Mouse (Mus musculus) layer of hippocampus, postnatal 36 days (tissue): ENCODE data around the gene Ugt1a6b. TPM values are rescaled to one million over a fixed set of nuclear protein-coding genes. Genes with fewer than 3 reads are reported as not detected.
"Not testable (repeated sequence)": the region's sequence is repeated elsewhere in the genome, so short reads cannot be mapped to it uniquely, and the experiment has no call there.

Source experiments
- DNase-seq, 2 experiments: peaks; one replicate each; pipeline ENCODE4 v3.0.0; 2022
- total RNA-seq, 2 experiments: library from RNA; stranded (reverse); gene quantifications; 2 replicates each; pipeline ENCODE4 v1.2.3; 2021

Ugt1a6b gene
- total RNA-seq = not detected

DNA sequence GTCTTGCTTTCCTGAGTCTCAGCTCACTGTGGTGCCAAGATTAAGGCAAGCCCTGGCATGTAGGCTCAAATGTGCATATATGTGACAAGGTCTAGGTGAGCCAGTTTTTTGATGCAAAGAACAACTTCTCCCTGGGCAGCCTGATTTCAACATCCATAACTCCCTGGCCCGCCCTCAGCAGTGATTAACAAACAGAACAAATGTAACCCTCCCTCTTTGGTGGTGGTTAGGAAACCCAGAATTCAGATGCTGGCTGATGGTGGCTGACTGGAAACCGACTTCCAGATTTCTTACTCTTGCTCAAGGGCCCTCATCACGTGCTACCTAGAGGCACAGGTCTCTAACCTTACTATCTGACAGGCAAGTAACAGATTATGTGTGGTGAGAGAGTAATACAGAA lies at the start of gene Ugt1a6b:
Gene Ugt1a6b, plus strand, starts transcription at position 234 of the 400 bp plus-strand sequence.
- DNase-seq = not testable (repeated sequence)

DNA sequence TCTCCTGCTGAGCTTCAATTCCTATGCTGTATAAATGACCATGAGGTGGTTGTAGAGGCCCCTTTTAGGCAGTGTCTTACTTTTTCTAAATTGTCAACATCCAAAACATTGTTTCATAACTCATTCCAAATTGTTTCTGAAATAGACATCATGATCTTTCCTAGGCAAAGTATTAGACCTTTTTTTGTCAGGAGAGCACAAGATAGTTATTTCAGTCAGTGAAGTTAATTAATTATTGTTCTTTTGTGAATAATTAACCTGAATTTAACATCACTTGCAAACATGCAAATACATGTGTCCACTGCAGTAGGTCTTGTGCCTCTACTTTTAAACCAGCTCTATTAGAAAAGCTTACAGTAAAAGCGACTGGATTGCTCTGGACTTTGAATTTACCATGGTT lies 48.0 kb upstream of the Ugt1a6b start, which contains the start of gene Ugt1a10:
Gene Ugt1a10, plus strand, starts transcription at position 301 of the 400 bp plus-strand sequence.
- no peak for DNase-seq

DNA sequence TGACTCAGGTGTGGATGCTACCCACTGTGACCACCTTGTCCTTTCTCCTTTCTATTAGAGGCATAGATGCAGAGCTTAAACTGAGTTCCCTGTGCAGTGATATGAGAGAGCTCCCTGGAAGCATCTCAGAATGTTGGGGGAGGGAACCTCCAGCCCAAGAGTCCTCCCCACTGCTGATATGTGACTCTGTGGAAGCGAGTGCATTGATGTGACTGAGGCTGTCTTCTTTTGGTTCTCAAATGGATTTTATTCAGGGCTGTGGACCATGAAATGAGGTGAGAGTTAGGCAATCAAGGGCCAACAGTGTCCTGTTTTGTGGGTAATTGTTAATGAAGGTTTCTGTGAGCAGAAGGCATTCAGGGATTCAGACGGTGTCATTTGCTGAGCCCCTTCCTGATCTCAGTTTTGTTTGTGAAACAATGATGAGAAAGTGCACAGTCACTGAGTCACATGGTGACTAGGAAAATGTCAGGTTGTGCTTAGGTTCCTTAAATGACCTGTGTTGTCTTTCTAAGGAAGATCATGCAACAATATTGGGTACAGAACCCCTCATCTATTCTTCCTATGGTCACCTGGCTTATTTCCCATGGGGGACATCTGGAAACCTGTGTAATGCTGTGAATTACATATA lies 36.5 kb upstream of the Ugt1a6b start:
- not testable (repeated sequence) for DNase-seq

DNA sequence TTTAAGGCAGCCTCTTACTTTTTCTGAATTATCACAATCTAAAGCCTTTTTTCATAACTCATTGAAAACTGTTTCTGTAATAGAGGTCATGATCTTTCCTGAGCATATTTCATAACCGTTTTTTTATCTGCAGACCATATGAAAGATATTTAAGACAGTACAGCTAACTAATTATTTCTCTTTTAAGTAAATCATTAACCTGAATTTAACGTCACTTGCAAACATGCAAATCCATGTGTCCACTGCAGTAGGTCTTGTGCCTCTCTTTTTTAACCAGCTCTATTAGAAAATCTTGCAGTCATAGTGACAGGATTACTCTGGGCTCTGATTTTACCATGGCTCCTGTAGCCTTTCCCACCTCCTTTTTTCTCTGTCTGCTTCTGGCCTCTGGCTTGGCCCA lies 32.6 kb upstream of the Ugt1a6b start, which contains the start of gene Ugt1a9:
Gene Ugt1a9, plus strand, starts transcription at position 306 of the 400 bp plus-strand sequence.
- no peak for DNase-seq

DNA sequence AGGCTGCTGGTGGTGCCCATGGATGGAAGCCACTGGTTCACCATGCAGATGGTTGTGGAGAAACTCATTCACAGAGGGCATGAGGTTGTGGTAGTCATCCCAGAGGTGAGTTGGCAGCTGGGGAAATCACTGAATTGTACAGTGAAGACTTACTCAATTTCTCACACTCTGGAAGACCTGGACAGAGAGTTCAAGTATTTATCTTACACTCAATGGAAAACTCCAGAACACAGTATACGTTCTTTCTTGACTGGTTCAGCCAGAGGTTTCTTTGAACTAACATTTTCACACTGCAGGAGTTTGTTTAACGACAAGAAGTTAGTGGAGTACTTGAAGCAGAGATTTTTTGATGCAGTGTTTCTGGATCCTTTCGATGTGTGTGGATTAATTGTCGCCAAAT lies 32.1 kb upstream of the Ugt1a6b start:
- DNase-seq = no peak

DNA sequence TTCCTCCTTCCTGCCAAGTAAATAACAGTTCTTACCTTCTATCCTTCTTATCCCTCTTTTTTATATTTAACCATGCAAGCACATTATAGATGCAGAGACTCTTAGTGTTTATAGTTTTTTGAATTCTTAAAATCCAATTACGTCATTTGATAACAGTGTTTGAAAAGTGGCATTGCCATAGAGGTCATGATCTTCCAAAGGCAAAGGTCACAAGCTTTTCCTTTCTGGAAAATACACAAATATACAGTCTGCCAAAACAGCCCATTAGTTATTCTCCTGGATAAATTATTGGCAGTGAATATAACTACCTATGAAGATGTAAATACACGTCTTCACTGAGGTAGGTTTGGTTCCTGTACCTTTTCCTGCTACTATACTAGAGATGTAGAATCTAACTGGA lies 28.6 kb upstream of the Ugt1a6b start:
- no peak for DNase-seq

DNA sequence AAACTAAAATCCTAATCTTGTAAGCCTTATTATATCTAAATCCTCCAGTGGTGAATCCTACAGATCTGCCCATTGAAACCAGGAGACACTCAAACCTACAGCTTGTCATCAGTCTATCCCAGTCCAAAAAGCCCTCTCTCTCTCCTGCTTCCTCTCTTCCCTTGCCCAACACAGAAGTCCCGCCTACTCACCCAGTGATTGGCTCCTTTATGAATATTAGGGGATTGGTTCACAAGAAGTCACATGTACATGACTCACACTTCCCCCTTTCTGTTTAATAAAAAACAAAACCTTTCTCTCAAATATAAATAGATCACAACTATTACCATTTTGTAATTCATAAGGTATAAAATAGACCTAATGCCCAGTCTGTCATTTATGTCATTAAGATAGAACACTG lies 25.9 kb upstream of the Ugt1a6b start:
- no peak for DNase-seq

DNA sequence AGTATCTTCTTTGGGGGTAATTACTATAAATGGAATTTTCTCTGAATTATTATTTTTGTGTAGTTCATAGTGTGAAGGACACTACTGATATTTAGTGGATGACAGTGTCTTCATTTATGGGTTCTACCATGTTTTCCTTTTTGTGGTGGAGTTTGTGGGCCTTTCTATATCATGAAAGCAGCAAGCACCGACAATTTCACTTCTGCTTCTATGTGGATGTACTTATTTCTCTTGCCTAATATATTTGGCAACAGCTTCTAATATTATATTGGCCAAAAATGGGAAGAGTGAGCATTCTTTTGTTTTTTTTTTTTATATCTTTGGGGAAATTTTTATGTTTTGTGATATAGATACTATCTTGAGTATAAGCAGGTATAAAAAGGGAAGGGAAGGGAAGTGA lies 21.4 kb upstream of the Ugt1a6b start:
- no peak for DNase-seq

DNA sequence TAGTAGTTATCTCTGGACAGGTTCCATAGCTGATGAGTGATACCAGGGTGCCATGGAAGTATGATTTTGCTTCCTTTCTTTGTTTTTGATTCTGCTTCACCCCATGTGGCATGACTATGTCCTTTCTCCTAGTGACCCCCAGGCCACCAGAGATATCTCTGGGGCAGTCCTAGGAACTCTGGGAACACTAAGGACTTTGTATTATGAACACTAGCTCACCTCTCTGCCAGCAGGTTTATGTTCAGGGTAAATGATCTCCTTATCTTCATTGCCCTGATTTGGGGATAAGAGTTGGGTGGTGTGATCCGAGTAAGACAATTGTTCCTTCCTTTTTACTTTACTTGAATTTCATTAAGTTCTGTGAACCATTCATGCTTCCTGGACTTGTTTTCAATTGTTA lies 16.9 kb upstream of the Ugt1a6b start:
- no peak for DNase-seq

DNA sequence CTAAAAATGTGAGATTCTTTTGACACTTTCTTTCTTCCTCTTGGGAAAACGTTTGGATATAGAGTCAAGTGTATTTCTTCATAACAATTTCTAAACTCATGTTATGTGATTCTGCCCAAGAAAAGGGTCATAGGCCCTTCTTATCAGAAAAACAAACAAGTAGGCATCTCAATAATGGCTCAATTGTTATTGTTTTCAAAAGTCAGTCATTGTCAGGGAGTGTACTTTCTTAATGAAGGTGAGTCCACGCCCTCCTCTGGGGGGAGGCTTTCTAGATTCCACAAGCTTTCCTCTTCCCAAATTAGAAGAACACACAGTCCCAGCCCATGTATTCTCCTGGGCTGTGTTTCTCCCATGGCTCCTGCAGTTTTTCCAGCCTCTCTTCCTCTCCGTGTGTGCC lies 15.5 kb upstream of the Ugt1a6b start, which contains the start of gene Ugt1a8:
Gene Ugt1a8, plus strand, starts transcription at position 301 of the 400 bp plus-strand sequence.
- no peak for DNase-seq

DNA sequence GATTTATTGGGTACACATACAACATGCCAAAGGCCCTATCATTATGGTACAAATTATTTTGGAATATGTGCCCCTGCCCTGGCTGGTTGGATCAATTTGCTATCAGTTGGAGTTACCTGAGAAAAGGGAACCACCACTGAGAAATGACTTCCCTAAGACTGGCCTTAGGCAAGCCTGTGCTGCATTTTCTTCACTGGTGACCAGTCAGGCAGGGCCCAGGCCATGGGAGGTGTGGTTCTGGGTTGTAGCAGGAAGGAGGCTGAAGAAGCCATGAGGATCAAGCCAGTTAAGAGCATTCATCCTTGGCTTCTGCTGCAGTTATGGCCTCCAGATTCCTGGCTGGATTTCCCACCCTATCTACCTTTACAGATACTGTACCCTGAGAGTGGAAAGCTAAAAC lies 10.7 kb upstream of the Ugt1a6b start:
- DNase-seq = no peak

DNA sequence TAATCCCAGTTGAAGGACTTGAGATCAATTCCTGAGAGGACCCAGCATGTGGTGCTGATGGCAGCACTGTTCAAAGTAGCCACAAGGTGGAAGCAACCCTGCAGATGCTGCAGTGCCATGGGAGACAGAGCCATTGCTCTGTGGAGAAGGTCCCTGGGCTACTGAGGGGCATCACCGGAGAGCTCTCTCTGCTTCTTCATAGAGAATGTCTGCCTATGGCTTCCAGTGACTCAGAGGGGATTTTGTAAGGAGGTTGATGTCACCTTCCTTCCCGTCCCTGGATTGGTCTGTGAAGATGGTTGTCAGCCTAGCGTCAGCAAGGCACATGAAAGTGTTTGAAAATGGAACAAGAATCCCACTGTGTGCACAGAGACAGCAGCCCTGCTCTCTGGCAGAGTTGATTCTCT lies 8.8 kb upstream of the Ugt1a6b start:
- DNase-seq = not testable (repeated sequence)

DNA sequence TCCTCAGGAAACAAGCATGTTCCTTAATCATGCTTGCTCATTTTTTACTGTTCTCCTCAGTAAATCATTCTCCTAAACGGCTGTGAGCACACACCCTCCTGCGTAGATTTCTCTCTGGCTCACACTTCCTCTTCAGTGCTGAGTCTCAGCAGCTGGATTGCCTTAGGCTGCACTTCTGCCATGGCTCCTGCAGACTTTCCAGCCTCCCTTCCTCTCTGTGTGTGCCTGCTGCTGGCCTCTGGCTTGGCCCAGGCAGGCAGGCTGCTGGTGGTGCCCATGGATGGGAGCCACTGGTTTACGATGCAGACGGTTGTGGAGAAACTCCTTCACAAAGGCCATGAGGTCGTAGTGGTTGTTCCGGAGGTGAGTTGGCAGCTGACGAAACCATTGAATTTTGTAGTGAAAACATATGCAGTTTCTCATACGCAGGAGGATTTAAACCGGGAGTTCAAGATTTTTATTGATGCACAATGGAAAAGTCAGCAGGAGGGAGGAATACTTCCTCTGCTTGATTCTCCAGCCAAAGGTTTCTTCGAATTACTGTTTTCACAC lies 8.0 kb upstream of the Ugt1a6b start, which contains the start of gene Ugt1a7c:
Gene Ugt1a7c, plus strand, starts transcription at position 122 of the 552 bp plus-strand sequence.
- DNase-seq = no peak

DNA sequence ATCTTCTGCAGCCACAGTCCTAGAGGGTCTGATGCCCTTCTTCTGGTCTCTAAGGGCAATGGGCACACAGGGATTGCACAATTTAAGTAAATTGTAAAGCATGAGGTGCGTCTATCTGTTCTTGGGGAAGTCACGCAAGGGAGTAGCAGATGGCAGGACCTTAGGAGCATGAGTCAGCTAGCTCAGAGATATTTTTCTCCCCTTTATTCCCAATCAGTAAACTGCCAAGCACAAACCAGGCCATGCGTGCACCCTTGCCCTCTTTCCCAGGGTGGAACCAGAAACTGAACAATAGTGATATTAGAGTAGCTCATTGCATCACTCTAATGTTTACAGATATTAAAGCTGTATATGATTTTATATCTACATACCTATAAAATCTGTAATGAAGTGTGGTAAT lies 4.5 kb upstream of the Ugt1a6b start:
- not testable (repeated sequence) for DNase-seq

DNA sequence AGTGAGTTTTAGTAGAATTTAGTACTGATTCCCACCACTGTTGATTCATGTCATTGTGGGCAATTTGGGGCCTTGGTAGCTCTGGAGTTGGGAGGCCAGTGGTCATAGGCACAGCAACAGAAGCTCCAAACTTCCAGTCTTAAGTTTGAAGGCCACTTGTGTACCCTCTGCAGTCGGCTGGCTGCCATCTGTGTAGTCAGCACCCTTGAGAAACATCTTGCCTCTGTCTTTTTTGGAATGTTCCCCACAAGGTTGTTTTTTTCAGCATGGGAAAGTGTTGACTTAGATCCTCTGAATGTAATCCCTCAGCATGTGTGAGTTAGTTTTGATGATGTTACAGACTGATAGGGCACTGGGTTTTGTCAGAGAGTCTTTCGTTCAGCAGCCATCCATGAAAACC lies 3.4 kb upstream of the Ugt1a6b start:
- not testable (repeated sequence) for DNase-seq

DNA sequence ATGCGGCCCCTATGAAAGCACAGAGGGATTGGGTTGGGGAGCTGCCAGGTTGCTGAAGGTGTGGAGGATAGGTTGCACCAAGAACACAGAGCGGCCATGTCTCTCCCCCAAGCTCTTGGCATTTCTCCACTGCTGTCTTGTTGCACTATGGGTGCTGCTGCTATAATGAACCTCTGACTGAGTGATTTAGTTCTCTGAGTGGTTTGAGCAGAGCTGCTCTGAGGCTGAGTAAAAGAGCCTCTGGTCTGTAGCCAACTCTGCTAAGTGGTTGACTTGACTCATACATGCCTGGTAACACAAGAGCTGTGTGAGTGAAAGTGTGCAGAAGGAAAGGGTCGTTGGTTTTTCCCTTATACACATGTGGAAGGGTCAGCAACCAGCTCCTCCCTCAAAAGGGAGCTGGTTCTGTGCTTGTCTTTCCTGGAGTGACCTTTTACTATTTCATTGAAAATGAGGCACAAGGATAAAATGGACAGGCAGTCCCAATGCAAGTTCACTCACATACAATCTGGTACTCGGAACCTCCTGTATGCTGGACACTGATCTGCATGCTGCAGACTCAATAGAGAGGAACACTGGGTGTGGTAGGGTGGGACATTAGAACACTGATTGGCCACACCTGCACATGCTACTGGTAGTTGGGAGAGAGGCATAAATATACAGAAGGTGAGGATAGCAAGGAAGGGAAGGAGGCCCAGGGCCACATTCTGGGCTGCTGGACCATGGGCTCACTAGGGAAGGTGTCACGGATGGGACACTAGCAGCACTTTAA lies 831 bp downstream of the Ugt1a6b start:
- DNase-seq = not testable (repeated sequence)

DNA sequence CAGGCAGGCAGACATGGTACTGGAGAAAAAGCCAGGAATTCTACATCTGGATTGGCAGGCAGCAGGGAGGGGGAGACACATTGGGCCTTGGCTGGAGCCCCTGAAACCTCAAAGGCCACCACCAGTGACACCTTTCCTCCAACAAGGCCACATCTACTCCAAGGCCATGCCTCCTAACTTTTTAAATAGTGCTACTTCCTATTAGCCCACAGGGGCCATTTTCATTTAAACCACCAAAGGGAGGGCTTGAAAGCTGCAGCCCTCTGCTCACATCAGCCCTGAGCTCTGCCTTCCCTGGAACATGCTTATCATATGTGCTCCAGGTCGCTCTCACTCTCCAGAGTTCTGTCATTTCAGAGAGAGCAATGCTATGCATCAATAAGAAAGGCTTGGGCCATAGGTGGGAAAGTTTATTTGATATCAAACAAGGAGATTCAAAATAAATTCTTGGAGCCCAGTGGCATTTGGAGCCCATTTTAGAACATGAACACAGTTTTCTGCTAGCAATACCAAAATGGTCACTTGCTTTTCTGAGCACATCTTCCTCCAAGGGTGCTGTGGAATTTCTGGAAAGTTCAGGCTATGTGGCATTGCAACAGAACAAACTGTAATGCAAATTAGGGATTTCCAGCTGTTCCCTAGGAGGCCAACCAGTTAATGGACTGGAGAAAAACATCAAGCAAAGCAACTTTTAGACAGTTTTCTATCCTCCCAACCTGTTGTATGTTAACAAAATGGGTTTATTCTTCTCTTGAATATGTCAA lies 1.8 kb downstream of the Ugt1a6b start:
- no peak for DNase-seq

DNA sequence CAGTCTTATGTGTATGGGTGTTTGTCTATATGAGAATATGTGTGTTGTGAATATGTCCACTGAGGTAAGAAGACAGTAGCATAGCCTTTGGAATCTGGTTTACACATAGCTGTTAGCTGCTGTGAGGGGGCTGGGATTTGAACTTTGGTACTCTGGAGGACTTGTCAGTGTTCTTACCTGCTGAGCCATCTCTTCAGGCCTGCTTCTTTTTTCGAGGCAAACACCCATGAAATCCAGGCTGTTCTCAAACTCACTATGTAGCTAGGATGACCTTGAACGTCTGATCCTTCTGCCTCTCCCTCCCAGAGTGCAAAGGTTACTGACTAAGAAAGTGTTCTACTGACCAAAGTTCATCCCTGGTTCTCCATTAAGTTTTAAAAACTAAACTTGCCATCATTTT lies 2.6 kb downstream of the Ugt1a6b start:
- no peak for DNase-seq

DNA sequence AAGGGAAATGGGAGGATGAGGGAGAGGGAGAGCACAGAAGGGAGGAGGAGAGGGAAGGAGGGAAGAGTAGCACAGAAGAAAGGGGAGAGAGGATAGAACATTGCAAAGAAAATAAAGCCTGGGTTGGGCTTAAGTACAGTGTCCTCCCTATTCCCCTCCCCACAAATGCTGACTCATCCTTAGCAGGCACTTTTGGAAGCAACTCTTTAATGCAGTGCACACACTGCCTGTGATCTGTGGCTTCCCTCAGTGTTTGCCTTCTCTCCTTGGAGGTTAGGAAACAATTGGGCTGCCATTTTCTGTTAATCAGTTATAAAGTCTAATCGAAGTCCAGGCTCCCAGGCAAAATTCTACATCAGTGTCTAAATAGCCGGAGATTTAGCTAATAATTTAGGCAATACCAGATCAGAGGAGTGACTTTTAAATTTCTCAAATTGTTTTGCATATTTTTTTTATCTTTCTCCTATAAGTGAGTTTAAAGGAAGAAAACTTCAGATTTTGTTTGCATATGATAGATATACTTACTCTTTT lies 6.0 kb downstream of the Ugt1a6b start:
- not testable (repeated sequence) for DNase-seq

DNA sequence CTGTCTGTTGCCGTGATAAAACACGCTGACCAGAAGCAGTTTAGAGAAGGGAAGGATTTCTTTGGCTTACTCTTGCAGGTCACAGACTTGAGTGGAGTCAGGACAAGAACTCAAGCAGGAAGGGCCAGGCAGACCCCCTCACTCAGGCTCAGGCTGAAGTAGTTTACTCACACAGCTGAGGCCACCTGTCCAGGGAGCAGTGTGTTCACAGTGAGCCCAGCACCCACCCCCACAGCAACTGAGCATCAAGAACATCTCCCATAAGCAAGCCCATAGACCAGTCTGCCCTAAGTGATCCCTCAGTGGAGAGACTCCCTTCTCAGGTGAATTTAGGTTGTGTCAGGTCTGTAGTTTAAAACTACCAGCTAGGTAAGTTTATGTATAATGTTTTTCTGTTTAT lies 6.6 kb downstream of the Ugt1a6b start:
- not testable (repeated sequence) for DNase-seq

DNA sequence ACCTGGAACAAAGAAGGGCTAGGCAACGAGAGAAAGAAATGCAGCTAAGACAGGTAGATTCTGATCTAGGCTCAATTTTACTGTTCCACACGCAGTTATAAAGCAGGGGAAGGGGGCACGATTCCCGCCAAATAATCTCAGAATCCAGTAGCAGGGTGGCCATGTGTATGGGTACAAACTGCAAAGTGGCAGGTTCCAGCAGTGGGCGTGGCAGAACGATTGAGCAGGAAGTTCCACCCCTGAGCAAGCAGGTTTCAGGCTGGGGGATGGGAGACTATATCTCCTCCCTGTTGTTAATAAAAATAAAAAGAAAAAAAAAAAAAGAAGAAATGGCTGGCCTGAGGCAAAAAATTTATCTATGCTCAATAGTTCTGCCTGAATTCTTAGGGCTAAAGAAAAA lies 9.7 kb downstream of the Ugt1a6b start:
- not testable (repeated sequence) for DNase-seq

DNA sequence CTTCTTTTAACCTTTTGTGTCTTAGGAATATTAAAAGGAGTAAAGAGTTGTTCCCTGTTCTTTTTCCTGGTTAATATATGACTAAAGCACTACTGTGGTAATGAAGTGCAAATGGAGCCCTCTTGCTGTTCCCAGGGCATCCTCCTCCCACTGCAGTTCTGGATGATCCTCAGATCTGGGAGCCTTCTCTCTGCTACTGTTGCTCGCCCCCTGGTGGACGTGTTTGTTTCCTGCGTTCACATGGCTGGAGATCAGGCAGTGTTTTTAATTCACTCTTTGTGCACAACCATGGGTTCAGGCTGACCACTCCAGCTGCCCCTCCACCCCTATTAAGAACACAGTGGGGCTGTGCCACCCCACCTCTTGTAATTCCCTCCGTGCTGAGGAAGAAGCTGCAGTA lies 17.5 kb downstream of the Ugt1a6b start:
- not testable (repeated sequence) for DNase-seq
